Mouse (Mus musculus): ENCODE measurements around the gene Cdc20. TPM values are rescaled to one million over a fixed set of nuclear protein-coding genes. Genes with fewer than 3 reads are reported as not detected.

The Cdc20 gene
- polyA plus RNA-seq, 2 experiments from 2014 or later, result 4.6 to 7.1 TPM

GRCm38 (mm10) chr4:118417112-118417797 lies 19.9 kb downstream of the Cdc20 start:
- ATAC-seq, result no peak

- ATAC-seq, result no peak
Measured at GRCm38 (mm10) chr4:118416329-118416728, 20.8 kb downstream of the Cdc20 start.

GRCm38 (mm10) chr4:118415779-118416178 lies 21.4 kb downstream of the Cdc20 start:
- no peak for ATAC-seq

- no peak for ATAC-seq
Measured at GRCm38 (mm10) chr4:118413553-118413952, 23.6 kb downstream of the Cdc20 start.

GRCm38 (mm10) chr4:118410871-118411270 lies 26.3 kb downstream of the Cdc20 start:
- no peak for ATAC-seq

- ATAC-seq, result peak; percentile 100
Measured at GRCm38 (mm10) chr4:118409142-118409900, 27.8 kb downstream of the Cdc20 start, which contains the start of the genes Szt2 and Med8. Szt2 (minus strand) TSS chr4:118409273. Med8 (plus strand) TSS chr4:118409337.

GRCm38 (mm10) chr4:118402701-118403100 lies 34.5 kb downstream of the Cdc20 start:
- no peak for ATAC-seq

- ATAC-seq, result no peak
Measured at GRCm38 (mm10) chr4:118401918-118402317, 35.2 kb downstream of the Cdc20 start.

- no peak for ATAC-seq
Measured at GRCm38 (mm10) chr4:118401421-118401820, 35.7 kb downstream of the Cdc20 start.

- no peak for ATAC-seq
Measured at GRCm38 (mm10) chr4:118398400-118398799, 38.8 kb downstream of the Cdc20 start.

GRCm38 (mm10) chr4:118396433-118396832 lies 40.7 kb downstream of the Cdc20 start:
- no peak for ATAC-seq

- ATAC-seq, result no peak
Measured at GRCm38 (mm10) chr4:118395289-118395688, 41.9 kb downstream of the Cdc20 start.

GRCm38 (mm10) chr4:118394505-118394904 lies 42.6 kb downstream of the Cdc20 start:
- ATAC-seq, result no peak

GRCm38 (mm10) chr4:118390146-118390545 lies 47.0 kb downstream of the Cdc20 start:
- no peak for ATAC-seq

GRCm38 (mm10) chr4:118387316-118387715 lies 49.8 kb downstream of the Cdc20 start:
- ATAC-seq, result no peak

- no peak for ATAC-seq
Measured at GRCm38 (mm10) chr4:118383271-118383670, 53.9 kb downstream of the Cdc20 start.

Other genes starting within 250 kb of the Cdc20 start
- gene Ptprf, start 145.9 kb downstream of the Cdc20 start, polyA plus RNA-seq (2017; shearing (Covaris generic)), result under 1 TPM; 0.39 to 0.65 TPM
- gene Szt2, start 28.1 kb downstream of the Cdc20 start, polyA plus RNA-seq (2017; shearing (Covaris generic)), result 10 to 100 TPM in 1 of 2 experiments, 1 to 10 TPM in 1; 9.7 to 13.5 TPM
- gene Med8, start 28.0 kb downstream of the Cdc20 start, polyA plus RNA-seq (2017; shearing (Covaris generic)), result 100 to 1,000 TPM; 110 to 111 TPM
- gene Elovl1, start 9.3 kb downstream of the Cdc20 start, polyA plus RNA-seq (2017; shearing (Covaris generic)), result 100 to 1,000 TPM; 115 to 129 TPM
- not detected for gene Mpl, start 20.2 kb upstream of the Cdc20 start, polyA plus RNA-seq (2017; shearing (Covaris generic))
- gene Tie1, start 52.7 kb upstream of the Cdc20 start, polyA plus RNA-seq (2017; shearing (Covaris generic)), result under 1 TPM in 1 of 2 experiments, not detected in 1; 0.16 TPM
- gene 2610528J11Rik, start 89.6 kb upstream of the Cdc20 start, polyA plus RNA-seq (2017; shearing (Covaris generic)), result not detected
- not detected for gene Tmem125, start 106.7 kb upstream of the Cdc20 start, polyA plus RNA-seq (2017; shearing (Covaris generic))
- gene Cfap57, start 183.4 kb upstream of the Cdc20 start, polyA plus RNA-seq (2017; shearing (Covaris generic)), result not detected
- gene Ebna1bp2, start 183.4 kb upstream of the Cdc20 start, polyA plus RNA-seq (2017; shearing (Covaris generic)), result 100 to 1,000 TPM; 167 to 193 TPM
- gene Olfr62, start 221.6 kb upstream of the Cdc20 start, polyA plus RNA-seq (2017; shearing (Covaris generic)), result not detected